Mouse (Mus musculus) hindbrain, embryonic 15.5 days (tissue): ENCODE measurements around the gene Il1rap. TPM values are rescaled to one million over a fixed set of nuclear protein-coding genes. Genes with fewer than 3 reads are reported as not detected.

Source experiments
- ATAC-seq: fragments of 200-750 bp; cut with Nextera tagmentation; 2 replicates; pipeline ENCODE4 v1.8.0; 2017; ENCODE audit warnings: low read depth, moderate number of reproducible peaks, moderate TSS enrichment; ENCODE audit not compliant: low FRiP score
- H3K27ac ChIP-seq: fragments of 300-500 bp; sonication (generic); replicated peaks from 2 replicates; pipeline ENCODE4 v1.5.1; 2015; ENCODE audit warnings: mild to moderate bottlenecking, inconsistent platforms
- H3K27me3 ChIP-seq: fragments of 300-500 bp; sonication (generic); 2 replicates; pipeline ENCODE4 v1.6.1; 2015; ENCODE audit warnings: control low read depth, inconsistent platforms
- H3K36me3 ChIP-seq: fragments of 300-500 bp; sonication (generic); 2 replicates; pipeline ENCODE4 v1.6.1; 2015; ENCODE audit warnings: control low read depth, inconsistent platforms
- H3K4me1 ChIP-seq: fragments of 300-500 bp; sonication (generic); replicated peaks from 2 replicates; pipeline ENCODE4 v1.6.1; 2015; ENCODE audit warnings: control low read depth, inconsistent platforms
- H3K4me2 ChIP-seq: fragments of 300-500 bp; sonication (generic); 2 replicates; pipeline ENCODE4 v1.6.1; 2015; ENCODE audit warnings: moderate library complexity, mild to moderate bottlenecking, inconsistent platforms
- H3K4me3 ChIP-seq: fragments of 300-500 bp; sonication (generic); 2 replicates; pipeline ENCODE4 v1.5.1; 2015; ENCODE audit warnings: mild to moderate bottlenecking, inconsistent platforms
- H3K9ac ChIP-seq: fragments of 300-500 bp; sonication (generic); 2 replicates; pipeline ENCODE4 v1.6.1; 2015; ENCODE audit warnings: inconsistent platforms
- H3K9me3 ChIP-seq: fragments of 300-500 bp; sonication (generic); 2 replicates; pipeline ENCODE4 v1.6.1; 2016; ENCODE audit warnings: control low read depth, inconsistent platforms
- WGBS: fragments of 180-500 bp; shearing (Covaris S2); methylation state at CpG from one replicate; pipeline ENCODE4 v1.1.7; 2015; 5-methylcytosine and 5-hydroxymethylcytosine counted together
- polyA plus RNA-seq: library from polyadenylated mRNA; unstranded; fragments of >200 nt; fragmentation: Nextera tagmentation; extraction: Ambion mirVana; gene quantifications from 2 replicates; pipeline ENCODE4 v1.2.1, GENCODE M21; 2015

Gene Il1rap
- 11.2 and 11.7 TPM in 2 replicates for polyA plus RNA-seq

DNA sequence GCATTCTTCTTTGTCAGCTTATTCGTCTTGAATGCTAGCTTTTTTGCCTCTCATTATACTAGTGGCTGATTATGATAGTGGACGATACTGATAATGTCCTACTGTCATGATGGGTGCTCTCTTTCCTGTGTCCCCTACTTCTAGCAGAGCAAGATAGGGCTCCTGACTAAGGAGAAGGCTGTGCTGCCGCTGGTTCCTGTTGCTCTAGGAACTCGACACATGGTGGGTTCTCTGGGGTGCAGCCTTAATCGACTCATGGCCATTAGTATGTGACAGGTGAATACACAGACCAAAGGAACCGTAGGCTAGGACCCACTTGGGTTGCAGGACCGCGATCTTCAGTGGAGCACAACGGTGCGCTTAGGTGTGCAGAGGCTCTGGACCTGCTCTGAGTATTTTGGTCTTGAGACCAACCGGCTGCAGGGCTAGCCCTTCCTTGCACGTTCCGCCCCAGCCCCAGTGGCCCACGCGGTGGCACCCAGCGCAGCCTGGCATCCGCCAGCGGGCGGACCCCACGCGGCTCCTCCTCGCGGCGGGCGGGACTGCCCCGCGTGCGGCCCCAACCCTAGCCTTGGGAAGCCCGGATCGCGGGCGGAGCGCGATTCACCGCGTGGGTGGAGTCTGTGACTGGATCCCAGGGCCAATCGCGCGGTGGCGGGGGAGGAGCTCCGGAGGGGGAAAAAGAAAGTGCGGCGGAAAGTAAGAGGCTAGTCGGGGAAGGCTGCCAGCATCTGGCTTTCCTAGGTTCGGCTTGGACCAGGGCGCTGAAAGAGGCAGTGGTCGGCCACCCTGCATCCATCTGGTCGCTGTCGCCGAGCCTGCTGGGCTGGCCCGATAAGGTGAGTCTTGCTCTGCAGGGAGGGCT is at the start of gene Il1rap:
TSS of gene Il1rap (plus strand) at position 657 of the 865 bp plus-strand sequence.
- Histone ChIP-seq H3K27me3 (0 out of 2 replicates have a peak, but pooled peaks cover 4% of the 10 kb centered on the region), H3K36me3 (no peaks in the 10 kb centered on the region), H3K9ac (peak within 1 kb of the TSS; percentile 47), H3K4me1 (peaks cover 7% of the 10 kb centered on the region; the same call in 1 of the 2 replicates), H3K9me3 (no peaks in the 10 kb centered on the region; the same call in 1 of the 2 replicates), H3K4me3 (peak within 1 kb of the TSS; percentile 61), H3K4me2 (peak within 1 kb of the TSS; percentile 81), H3K27ac (peak within 1 kb of the TSS; percentile 48)
- WGBS, result 2% methylated on average over 51 of the region's 51 CpGs
- ATAC-seq, result peak; percentile 98

DNA sequence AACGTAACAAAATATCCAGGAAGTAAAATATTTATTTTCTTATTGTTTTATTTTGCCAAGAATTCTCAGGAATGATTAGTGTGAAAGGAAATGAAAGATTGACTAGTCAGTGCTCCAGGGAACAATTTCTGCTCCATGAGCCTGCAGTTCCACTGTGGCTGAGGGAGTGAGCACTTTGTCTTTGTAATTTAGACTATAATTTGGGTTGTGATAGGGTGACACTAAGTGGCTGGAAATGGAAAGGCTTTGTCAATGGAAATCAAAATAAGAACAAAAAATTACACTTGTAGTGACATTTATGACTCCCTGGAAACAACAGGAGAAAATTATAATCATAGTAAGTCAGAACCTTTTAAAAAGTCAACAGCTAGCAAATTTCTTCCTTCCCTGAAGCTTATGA is 49.2 kb upstream of the Il1rap start:
- H3K4me3 ChIP-seq, result no peak overlapping the region
- no peaks in the 10 kb centered on the region for H3K36me3 ChIP-seq
- no peak overlapping the region for H3K9ac ChIP-seq
- H3K27me3 ChIP-seq, result no peaks in the 10 kb centered on the region
- 76% methylated on average over 1 of the region's 1 CpGs for WGBS
- no peak for ATAC-seq
- peaks cover 5% of the 10 kb centered on the region; the same call in 1 of the 2 replicates for H3K4me1 ChIP-seq
- H3K27ac ChIP-seq, result no peak overlapping the region
- H3K9me3 ChIP-seq, result no peaks in the 10 kb centered on the region
- no peak overlapping the region for H3K4me2 ChIP-seq

DNA sequence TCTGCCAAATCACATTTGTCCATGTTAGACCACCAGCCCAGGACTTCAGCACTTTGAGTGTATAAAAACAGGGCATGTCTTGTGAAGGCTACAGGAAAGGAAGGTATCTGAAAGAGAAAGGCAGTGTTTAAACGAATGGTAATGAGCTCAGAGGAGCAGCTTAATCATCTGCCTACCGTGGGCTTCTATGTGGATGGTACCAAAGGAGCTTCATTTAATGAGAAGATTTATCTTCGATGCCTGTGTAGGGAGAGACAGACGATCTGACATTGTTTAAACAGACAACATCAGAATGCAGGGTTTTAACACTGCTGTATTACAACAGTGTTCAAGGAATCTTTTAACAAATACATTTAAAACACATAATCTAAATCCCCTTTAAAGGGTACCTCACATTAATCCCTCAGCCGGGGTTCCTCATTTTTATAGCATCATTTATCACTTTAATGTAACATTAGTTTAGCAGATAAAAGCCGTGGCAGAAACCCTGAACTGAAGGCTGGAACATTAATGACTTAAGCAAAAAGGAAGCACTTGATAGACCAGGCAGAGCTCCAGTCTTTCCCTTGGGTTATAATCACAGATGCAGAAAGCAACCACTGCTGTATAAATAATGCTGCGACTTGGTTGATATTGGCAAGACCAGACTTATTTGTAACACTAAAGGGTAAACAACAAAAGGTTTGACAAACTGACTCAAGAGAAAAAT is 35.2 kb upstream of the Il1rap start:
- Histone ChIP-seq H3K27me3 (no peaks in the 10 kb centered on the region), H3K9ac (no peak overlapping the region), H3K4me2 (peak overlapping the region; percentile 4; the same call in 1 of the 2 replicates), H3K4me1 (peaks cover 14% of the 10 kb centered on the region; the same call in 1 of the 2 replicates), H3K9me3 (no peaks in the 10 kb centered on the region), H3K36me3 (no peaks in the 10 kb centered on the region), H3K27ac (no peak overlapping the region), H3K4me3 (no peak overlapping the region)
- ATAC-seq, result peak; percentile 61; the same call in 1 of the 2 replicates
- WGBS, result 22% methylated on average over 7 of the region's 7 CpGs

DNA sequence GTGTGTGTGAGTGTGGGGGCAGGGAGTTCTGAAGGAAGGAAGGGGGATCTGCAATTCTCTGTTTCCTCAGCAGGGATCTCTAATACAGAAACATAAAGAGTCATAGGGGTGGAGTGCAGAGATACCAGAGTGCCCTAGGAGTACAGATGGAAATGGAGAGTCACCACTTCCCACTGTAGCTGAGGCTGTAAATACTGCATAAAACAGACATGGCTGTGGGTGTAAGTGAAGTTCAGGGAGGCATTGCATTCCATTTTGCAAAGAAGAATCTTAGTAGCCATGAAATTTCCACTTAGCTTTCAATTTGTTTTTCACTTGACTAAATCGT is 34.7 kb upstream of the Il1rap start:
- H3K4me1 ChIP-seq, result peaks cover 14% of the 10 kb centered on the region; the same call in 1 of the 2 replicates
- no peaks in the 10 kb centered on the region for H3K9me3 ChIP-seq
- H3K9ac ChIP-seq, result no peak overlapping the region
- no peak for ATAC-seq
- H3K27me3 ChIP-seq, result no peaks in the 10 kb centered on the region
- H3K36me3 ChIP-seq, result no peaks in the 10 kb centered on the region
- H3K4me2 ChIP-seq, result peak overlapping the region; percentile 4; the same call in 1 of the 2 replicates
- H3K4me3 ChIP-seq, result no peak overlapping the region
- WGBS, result 60% methylated on average over 1 of the region's 1 CpGs
- no peak overlapping the region for H3K27ac ChIP-seq

DNA sequence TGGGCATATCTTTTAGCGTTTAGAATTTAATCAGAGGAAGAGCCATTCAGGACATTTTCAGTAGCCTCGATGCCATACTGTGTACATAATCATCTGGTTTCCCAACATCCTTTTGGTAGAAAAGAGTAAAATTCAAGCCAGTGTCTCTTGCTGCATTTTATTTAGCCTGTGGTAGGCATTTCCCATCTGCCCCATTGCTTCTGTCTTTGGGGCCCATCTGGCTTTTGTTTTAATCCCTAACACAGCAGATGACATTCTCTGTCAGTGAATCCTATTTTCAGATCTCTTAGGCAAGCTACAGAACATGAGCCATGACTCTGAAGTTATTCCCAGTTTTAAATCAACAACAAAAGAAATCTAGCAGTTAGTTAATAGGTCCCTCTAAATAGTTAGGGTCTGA is 32.3 kb upstream of the Il1rap start:
- no peaks in the 10 kb centered on the region for H3K27me3 ChIP-seq
- H3K4me3 ChIP-seq, result no peak overlapping the region
- no peak for ATAC-seq
- no peak overlapping the region for H3K4me2 ChIP-seq
- no peaks in the 10 kb centered on the region for H3K36me3 ChIP-seq
- no peak overlapping the region for H3K27ac ChIP-seq
- no peaks in the 10 kb centered on the region for H3K9me3 ChIP-seq
- peaks cover 14% of the 10 kb centered on the region; the same call in 1 of the 2 replicates for H3K4me1 ChIP-seq
- no peak overlapping the region for H3K9ac ChIP-seq
- WGBS, result 90% methylated on average over 2 of the region's 2 CpGs

DNA sequence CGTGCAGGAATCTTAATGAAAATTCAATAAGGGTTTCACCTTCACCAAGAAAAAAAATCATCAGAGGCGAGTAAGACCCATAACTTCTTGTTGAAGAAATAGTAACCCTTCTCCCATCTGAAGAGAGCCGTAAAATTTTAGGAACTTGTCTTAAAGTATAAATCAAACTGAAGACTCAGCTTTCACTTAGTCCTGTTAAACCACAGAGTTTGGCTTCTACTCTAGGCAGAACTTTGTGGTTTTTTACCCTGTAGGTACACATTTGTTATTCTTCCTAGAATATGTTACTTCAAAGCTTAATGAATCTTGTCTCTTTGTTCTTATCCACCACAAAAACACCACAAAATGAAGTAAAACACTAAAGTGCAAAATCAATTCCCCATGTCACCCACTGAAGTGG is 29.3 kb upstream of the Il1rap start:
- Histone ChIP-seq H3K9me3 (no peaks in the 10 kb centered on the region), H3K4me1 (peaks cover under 1% of the 10 kb centered on the region; the same call in 1 of the 2 replicates), H3K9ac (no peak overlapping the region), H3K27ac (no peak overlapping the region), H3K4me3 (no peak overlapping the region), H3K4me2 (no peak overlapping the region), H3K27me3 (no peaks in the 10 kb centered on the region), H3K36me3 (no peaks in the 10 kb centered on the region)
- ATAC-seq, result no peak
- 89% methylated on average over 3 of the region's 3 CpGs for WGBS

DNA sequence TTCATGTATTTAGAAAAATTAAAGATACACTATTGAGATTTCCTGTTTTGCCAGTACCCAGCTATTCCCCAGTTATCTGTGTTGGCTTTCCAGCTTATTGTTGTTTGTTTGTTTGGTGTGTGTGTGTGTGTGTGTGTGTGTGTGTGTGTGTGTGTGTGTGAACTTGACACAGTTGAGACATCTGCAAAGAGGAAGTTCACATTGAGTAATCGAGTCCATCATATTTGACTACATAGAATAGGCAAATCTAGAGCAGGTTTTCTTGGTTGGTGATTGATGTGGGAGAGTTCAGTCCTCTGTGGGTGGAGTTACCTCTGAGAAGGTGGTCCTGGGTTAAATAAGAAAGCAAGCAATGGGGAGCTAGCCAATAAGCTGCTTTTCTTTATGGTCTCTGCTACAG is 22.7 kb upstream of the Il1rap start:
- Histone ChIP-seq H3K4me2 (no peak overlapping the region), H3K27me3 (no peaks in the 10 kb centered on the region), H3K4me3 (no peak overlapping the region), H3K4me1 (no peaks in the 10 kb centered on the region), H3K9ac (no peak overlapping the region), H3K9me3 (no peaks in the 10 kb centered on the region), H3K27ac (no peak overlapping the region), H3K36me3 (no peaks in the 10 kb centered on the region)
- WGBS, result 89% methylated on average over 1 of the region's 1 CpGs
- no peak for ATAC-seq

DNA sequence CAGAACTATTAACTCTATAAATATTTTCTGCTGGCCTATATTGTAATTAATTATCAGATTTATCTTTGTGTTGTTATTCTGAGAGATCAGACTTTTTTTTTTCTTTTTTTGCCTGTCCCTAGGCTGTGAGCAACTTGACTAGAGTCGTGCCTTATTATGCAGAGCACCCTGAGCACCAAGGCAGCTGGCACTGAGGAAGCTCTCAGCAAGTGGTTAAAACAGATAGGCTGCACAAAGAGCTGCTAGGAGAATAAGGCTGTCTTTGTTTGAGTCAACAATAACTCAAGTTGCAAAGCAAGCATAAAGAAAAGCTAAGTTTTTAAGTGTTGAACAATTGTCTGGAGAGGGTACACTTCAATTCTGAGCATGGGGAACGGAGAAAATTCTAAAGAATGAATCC is 19.8 kb upstream of the Il1rap start:
- Histone ChIP-seq H3K4me3 (no peak overlapping the region), H3K27ac (no peak overlapping the region), H3K36me3 (no peaks in the 10 kb centered on the region), H3K4me1 (no peaks in the 10 kb centered on the region), H3K9ac (no peak overlapping the region), H3K9me3 (no peaks in the 10 kb centered on the region), H3K4me2 (no peak overlapping the region), H3K27me3 (no peaks in the 10 kb centered on the region)
- WGBS, result 10% methylated on average over 2 of the region's 2 CpGs
- ATAC-seq, result no peak

DNA sequence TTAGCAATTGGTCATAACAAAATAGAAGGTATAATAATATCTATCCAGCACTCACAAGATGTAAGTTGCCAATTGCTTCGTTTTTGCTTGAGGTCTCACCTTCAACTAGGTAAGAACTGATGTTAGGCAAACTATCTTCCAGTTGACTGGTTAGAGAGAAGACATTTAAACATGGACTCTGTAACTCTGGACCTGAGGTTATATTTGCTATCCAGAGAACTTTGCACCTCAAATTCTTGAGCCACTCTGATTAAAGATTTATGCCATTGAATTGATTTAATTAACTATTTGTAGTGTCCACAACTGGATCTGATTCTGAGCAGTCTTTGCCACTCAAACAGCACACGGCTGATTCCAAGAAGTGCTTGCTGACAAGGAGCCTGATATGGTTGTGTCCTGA is 18.7 kb upstream of the Il1rap start:
- Histone ChIP-seq H3K4me2 (no peak overlapping the region), H3K27ac (no peak overlapping the region), H3K4me1 (no peaks in the 10 kb centered on the region), H3K36me3 (no peaks in the 10 kb centered on the region), H3K27me3 (no peaks in the 10 kb centered on the region), H3K4me3 (no peak overlapping the region), H3K9ac (no peak overlapping the region), H3K9me3 (no peaks in the 10 kb centered on the region)
- no peak for ATAC-seq
- WGBS, result 86% methylated on average over 2 of the region's 2 CpGs

DNA sequence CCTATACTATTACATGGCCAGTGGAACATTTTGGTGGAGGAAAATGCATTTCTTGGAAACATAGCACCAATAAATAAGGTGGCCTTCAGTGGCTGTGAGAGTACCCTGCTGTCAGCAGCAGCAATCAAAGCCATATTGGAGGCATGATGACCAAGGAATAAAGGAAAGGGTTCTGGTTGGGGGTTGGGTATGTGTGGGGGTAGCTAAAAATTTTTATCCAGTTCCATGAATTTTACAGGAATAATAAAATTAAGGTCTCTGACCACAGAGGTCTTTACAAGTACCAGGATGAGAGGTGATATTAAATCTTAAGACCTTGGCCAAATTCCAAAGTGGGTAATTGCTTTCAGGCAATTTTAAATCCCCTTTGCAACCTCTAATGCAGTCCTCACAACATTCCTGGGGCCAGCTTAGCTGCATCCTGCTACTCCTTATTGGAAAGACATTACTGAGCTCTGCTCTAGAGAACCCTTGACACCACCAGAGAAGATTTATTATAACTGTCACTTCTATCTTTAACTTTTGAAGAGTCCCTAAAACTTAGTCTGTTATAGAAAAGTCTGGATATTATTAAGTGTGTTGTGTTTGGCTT is 12.0 kb upstream of the Il1rap start:
- H3K27me3 ChIP-seq, result no peaks in the 10 kb centered on the region
- H3K4me1 ChIP-seq, result no peaks in the 10 kb centered on the region
- ATAC-seq, result no peak
- no peaks in the 10 kb centered on the region for H3K9me3 ChIP-seq
- no peak overlapping the region for H3K4me2 ChIP-seq
- H3K9ac ChIP-seq, result no peak overlapping the region
- H3K27ac ChIP-seq, result no peak overlapping the region
- no peak overlapping the region for H3K4me3 ChIP-seq
- H3K36me3 ChIP-seq, result no peaks in the 10 kb centered on the region

DNA sequence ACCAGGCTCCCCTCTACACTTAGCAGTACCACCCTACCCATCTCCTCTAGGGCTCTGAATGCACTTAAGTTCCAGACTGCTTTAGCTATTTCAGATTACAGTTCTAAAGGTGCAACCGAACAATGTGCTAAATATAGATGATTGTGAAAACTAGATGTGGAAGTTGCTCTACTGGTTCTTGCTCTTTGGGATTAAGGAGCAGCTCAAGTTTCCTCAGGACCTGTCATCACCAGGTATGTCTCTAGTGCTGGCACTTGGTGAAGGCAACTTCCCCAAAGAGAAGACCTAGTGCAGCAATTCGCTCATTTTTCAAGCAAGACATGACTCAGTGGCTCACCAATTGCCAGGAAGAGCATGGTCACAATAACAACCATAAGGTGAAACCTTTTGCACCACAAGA is 9.7 kb upstream of the Il1rap start:
- Histone ChIP-seq H3K27ac (no peak overlapping the region), H3K36me3 (no peaks in the 10 kb centered on the region), H3K9me3 (no peaks in the 10 kb centered on the region), H3K9ac (no peak overlapping the region), H3K4me1 (no peaks in the 10 kb centered on the region), H3K4me3 (no peak overlapping the region), H3K27me3 (no peaks in the 10 kb centered on the region), H3K4me2 (no peak overlapping the region)
- no peak for ATAC-seq
- 93% methylated on average over 2 of the region's 2 CpGs for WGBS

DNA sequence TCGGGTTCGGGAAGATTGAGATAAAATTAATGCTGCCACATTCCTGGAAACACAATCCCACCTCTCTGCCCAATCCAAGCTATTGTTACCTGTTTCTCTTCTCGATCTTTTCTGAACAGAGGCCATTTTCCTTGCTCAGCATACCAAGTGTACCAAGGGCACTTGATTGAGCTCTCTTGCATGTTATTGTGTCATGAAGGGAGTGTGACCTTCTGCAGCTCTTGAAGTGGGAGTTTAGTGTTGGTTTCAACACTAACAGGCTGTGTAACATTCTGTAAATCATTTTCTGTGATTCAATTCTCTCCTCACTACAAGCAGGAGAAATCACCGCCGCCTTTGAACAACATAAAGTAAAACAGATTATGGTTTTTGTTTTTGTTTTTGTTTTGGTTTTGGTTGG is 7.3 kb upstream of the Il1rap start:
- ATAC-seq, result no peak
- Histone ChIP-seq H3K27ac (no peak overlapping the region), H3K9me3 (no peaks in the 10 kb centered on the region; the same call in 1 of the 2 replicates), H3K4me2 (no peak overlapping the region), H3K9ac (no peak overlapping the region), H3K36me3 (no peaks in the 10 kb centered on the region), H3K4me3 (no peak overlapping the region), H3K27me3 (no peaks in the 10 kb centered on the region), H3K4me1 (no peaks in the 10 kb centered on the region)
- WGBS, result 94% methylated on average over 5 of the region's 5 CpGs
